Comparison of ENCODE assay signal across 12 mouse cellular contexts in genomic region chr12:109410723-109411122, GRCm38 (mm10). TPM values are rescaled to one million over a fixed set of nuclear protein-coding genes. Genes with fewer than 3 reads are reported as not detected.
A peak's percentile ranks its signal among the peaks of the same experiment; 100 is the strongest.
DNase-seq lines count a peak whose midpoint lies in the region; ATAC-seq lines count a peak whose summit lies in the region.
"Had no signal": no experiment of that assay in that cellular context is flagged by ENCODE, and none has a peak within 500 bp of the region (broad histone marks: within the 10 kb centered on the region; RNA-seq: fewer than 3 reads in every experiment).

No protein-coding gene starts in this region.

- no peak overlapping the region for H3K4me2 ChIP-seq in forebrain, embryonic 11.5 days (ENCODE audit: low read depth, low read length, severe bottlenecking)
- no peak overlapping the region for H3K4me2 ChIP-seq in lung, embryonic 15.5 days
- no peak overlapping the region for H3K4me2 ChIP-seq in hindbrain, embryonic 14.5 days (replicated peaks)
- no peak overlapping the region for H3K4me2 ChIP-seq in liver, embryonic 15.5 days
- H3K4me2 ChIP-seq: heart, embryonic 12.5 days had no signal

- H3K4me1 ChIP-seq in forebrain, embryonic 10.5 days: peaks cover 66% of the 10 kb centered on the region
- H3K4me1 ChIP-seq in forebrain, embryonic 11.5 days (replicated peaks; ENCODE audit: control insufficient read depth, insufficient read depth, low read length): peaks cover 5% of the 10 kb centered on the region; the same call in 1 of the 2 replicates
- peaks cover 45% of the 10 kb centered on the region for H3K4me1 ChIP-seq in lung, embryonic 15.5 days
- peaks cover 14% of the 10 kb centered on the region; the same call in 1 of the 2 replicates for H3K4me1 ChIP-seq in hindbrain, embryonic 14.5 days (replicated peaks; ENCODE audit: control insufficient read depth, insufficient read depth, low read length)
- H3K4me1 ChIP-seq in liver, embryonic 15.5 days (replicated peaks): no peaks in the 10 kb centered on the region; the same call in 1 of the 2 replicates

- no peaks in the 10 kb centered on the region for H3K9me3 ChIP-seq in forebrain, embryonic 10.5 days
- no peaks in the 10 kb centered on the region for H3K9me3 ChIP-seq in forebrain, embryonic 11.5 days (ENCODE audit: control insufficient read depth, low read length)
- no peaks in the 10 kb centered on the region for H3K9me3 ChIP-seq in lung, embryonic 15.5 days
- H3K9me3 ChIP-seq in hindbrain, embryonic 14.5 days (ENCODE audit: control insufficient read depth, low read length): no peaks in the 10 kb centered on the region
- no peaks in the 10 kb centered on the region for H3K9me3 ChIP-seq in liver, embryonic 15.5 days (replicated peaks)
- H3K9me3 ChIP-seq: heart, embryonic 12.5 days had no signal

- no peak for ATAC-seq in forebrain, embryonic 11.5 days (replicated peaks; ENCODE audit: low FRiP score)
- ATAC-seq in lung, embryonic 15.5 days (ENCODE audit: borderline replicate concordance, extremely low read depth, low FRiP score, low TSS enrichment): peak; percentile 33; the same call in 1 of the 2 replicates
- no peak for ATAC-seq in hindbrain, embryonic 14.5 days (ENCODE audit: low FRiP score)
- ATAC-seq in liver, embryonic 15.5 days (ENCODE audit: insufficient read depth): 0 out of 2 replicates have a peak, but pooled peaks have one; percentile 33
- ATAC-seq in erythroid progenitor cell, adult 5-6 weeks (replicated peaks; ENCODE audit: low FRiP score, poor library complexity, severe bottlenecking): no peak

- H3K9ac ChIP-seq in forebrain, embryonic 11.5 days (ENCODE audit: low read length): no peak overlapping the region
- peak overlapping the region; percentile 16; the same call in 1 of the 2 replicates for H3K9ac ChIP-seq in lung, embryonic 15.5 days
- H3K9ac ChIP-seq in hindbrain, embryonic 14.5 days: peak overlapping the region; percentile 20; the same call in 1 of the 2 replicates
- no peak overlapping the region for H3K9ac ChIP-seq in liver, embryonic 15.5 days
- H3K9ac ChIP-seq: heart, embryonic 12.5 days had no signal

- no peak for DNase-seq in forebrain, embryonic 10.5 days (ENCODE audit: extremely low spot score, low spot score)
- DNase-seq in forebrain, embryonic 11.5 days (ENCODE audit: low spot score): no peak
- DNase-seq in lung, postnatal 10 days: no peak
- DNase-seq in hindbrain, embryonic 14.5 days (ENCODE audit: low spot score): no peak
- DNase-seq in Muller cell, postnatal 12 days (ENCODE audit: inconsistent ontology term): no peak

- peaks cover 10% of the 10 kb centered on the region; the same call in 1 of the 2 replicates for H3K27me3 ChIP-seq in forebrain, embryonic 10.5 days (ENCODE audit: poor library complexity, severe bottlenecking)
- no peaks in the 10 kb centered on the region for H3K27me3 ChIP-seq in forebrain, embryonic 11.5 days (ENCODE audit: control insufficient read depth, insufficient read depth, low read length)
- H3K27me3 ChIP-seq in lung, embryonic 15.5 days: no peaks in the 10 kb centered on the region
- no peaks in the 10 kb centered on the region for H3K27me3 ChIP-seq in hindbrain, embryonic 14.5 days (ENCODE audit: control insufficient read depth, insufficient read depth, low read length)
- H3K27me3 ChIP-seq in liver, embryonic 15.5 days: no peaks in the 10 kb centered on the region
- H3K27me3 ChIP-seq: heart, embryonic 12.5 days had no signal

- peak overlapping the region; percentile 76 for H3K27ac ChIP-seq in forebrain, embryonic 10.5 days
- no peak overlapping the region for H3K27ac ChIP-seq in forebrain, embryonic 11.5 days (ENCODE audit: low read depth, low read length)
- H3K27ac ChIP-seq in lung, embryonic 15.5 days: peak overlapping the region; percentile 87
- peak overlapping the region; percentile 45; the same call in 1 of the 2 replicates for H3K27ac ChIP-seq in hindbrain, embryonic 14.5 days
- H3K27ac ChIP-seq in liver, embryonic 15.5 days (replicated peaks): no peak overlapping the region
- H3K27ac ChIP-seq: layer of hippocampus, adult 2 months had no signal

- no peaks in the 10 kb centered on the region for H3K36me3 ChIP-seq in forebrain, embryonic 10.5 days (replicated peaks)
- no peaks in the 10 kb centered on the region for H3K36me3 ChIP-seq in forebrain, embryonic 11.5 days (ENCODE audit: control insufficient read depth, insufficient read depth, low read length)
- no peaks in the 10 kb centered on the region for H3K36me3 ChIP-seq in lung, embryonic 15.5 days
- no peaks in the 10 kb centered on the region for H3K36me3 ChIP-seq in hindbrain, embryonic 14.5 days (replicated peaks; ENCODE audit: control insufficient read depth, insufficient read depth)
- no peaks in the 10 kb centered on the region for H3K36me3 ChIP-seq in liver, embryonic 15.5 days (replicated peaks)
- H3K36me3 ChIP-seq: G1E; heart, embryonic 12.5 days had no signal

- WGBS in forebrain, embryonic 10.5 days: 61% methylated on average over 11 of the region's 11 CpGs
- WGBS in forebrain, embryonic 11.5 days: 41% methylated on average over 11 of the region's 11 CpGs
- WGBS in lung, embryonic 15.5 days: 35% methylated on average over 11 of the region's 11 CpGs
- WGBS in hindbrain, embryonic 14.5 days: 27% methylated on average over 11 of the region's 11 CpGs
- WGBS in liver, embryonic 15.5 days (ENCODE audit: insufficient replicate concordance): 51% methylated on average over 11 of the region's 11 CpGs

- no peak overlapping the region for H3K4me3 ChIP-seq in forebrain, embryonic 10.5 days
- H3K4me3 ChIP-seq in forebrain, embryonic 11.5 days (ENCODE audit: low read depth, low read length): no peak overlapping the region
- H3K4me3 ChIP-seq in lung, embryonic 15.5 days: no peak overlapping the region
- H3K4me3 ChIP-seq in hindbrain, embryonic 14.5 days (replicated peaks; ENCODE audit: low read length): no peak overlapping the region
- no peak overlapping the region for H3K4me3 ChIP-seq in liver, embryonic 15.5 days (replicated peaks)
- H3K4me3 ChIP-seq: heart, embryonic 12.5 days; layer of hippocampus, adult 2 months; myocyte had no signal

RNA-seq across cellular contexts. Expression of gene Dlk1, which starts 41.9 kb away (rescaled TPM):
- polyA plus RNA-seq in forebrain, embryonic 10.5 days (2016; fragmentation: Nextera tagmentation; extraction: Ambion mirVana): 200 and 274 TPM in 2 replicates
- polyA plus RNA-seq in forebrain, embryonic 11.5 days (2014; fragmentation: Nextera tagmentation; extraction: Ambion mirVana): 169 and 191 TPM in 2 replicates
- polyA plus RNA-seq in lung, embryonic 15.5 days (2015; fragmentation: Nextera tagmentation; extraction: Ambion mirVana): 525 and 559 TPM in 2 replicates
- polyA plus RNA-seq in hindbrain, embryonic 14.5 days (2014; fragmentation: Nextera tagmentation; extraction: Ambion mirVana): 62.6 and 73.4 TPM in 2 replicates
- polyA plus RNA-seq in liver, embryonic 15.5 days (2015; fragmentation: Nextera tagmentation; extraction: Ambion mirVana): 455 and 460 TPM in 2 replicates
- total RNA-seq in erythroid progenitor cell, adult 5-6 weeks (2015; ENCODE audit: low replicate concordance): not detected in 2 replicates
- total RNA-seq in erythroid progenitor cell, adult 5-6 weeks (2017; ENCODE audit: low replicate concordance): not detected in 2 replicates
- polyA plus RNA-seq: G1E, myocyte had no signal

Comparison
In these comparisons a context has a peak if more than half of its experiments do, and no peak if none do; other contexts are left out.
1. H3K27ac ChIP-seq: peak in forebrain, embryonic 10.5 days (single experiment), lung, embryonic 15.5 days (single experiment) and hindbrain, embryonic 14.5 days (single experiment); none in forebrain, embryonic 11.5 days (single experiment) and liver, embryonic 15.5 days (single experiment).
2. ATAC-seq: peak in lung, embryonic 15.5 days (single experiment) and liver, embryonic 15.5 days (single experiment); none in forebrain, embryonic 11.5 days (single experiment), hindbrain, embryonic 14.5 days (single experiment) and erythroid progenitor cell, adult 5-6 weeks (single experiment).
3. H3K9ac ChIP-seq: peak in lung, embryonic 15.5 days (single experiment) and hindbrain, embryonic 14.5 days (single experiment); none in forebrain, embryonic 11.5 days (single experiment) and liver, embryonic 15.5 days (single experiment).